Mouse (Mus musculus): ENCODE data around the gene Baz2b. TPM values are rescaled to one million over a fixed set of nuclear protein-coding genes. Genes with fewer than 3 reads are reported as not detected.
A peak's percentile ranks its signal among the peaks of the same experiment; 100 is the strongest.

The Baz2b gene
- total RNA-seq, 2 experiments from 2014 or later: 55.3 to 56.7 TPM

DNA sequence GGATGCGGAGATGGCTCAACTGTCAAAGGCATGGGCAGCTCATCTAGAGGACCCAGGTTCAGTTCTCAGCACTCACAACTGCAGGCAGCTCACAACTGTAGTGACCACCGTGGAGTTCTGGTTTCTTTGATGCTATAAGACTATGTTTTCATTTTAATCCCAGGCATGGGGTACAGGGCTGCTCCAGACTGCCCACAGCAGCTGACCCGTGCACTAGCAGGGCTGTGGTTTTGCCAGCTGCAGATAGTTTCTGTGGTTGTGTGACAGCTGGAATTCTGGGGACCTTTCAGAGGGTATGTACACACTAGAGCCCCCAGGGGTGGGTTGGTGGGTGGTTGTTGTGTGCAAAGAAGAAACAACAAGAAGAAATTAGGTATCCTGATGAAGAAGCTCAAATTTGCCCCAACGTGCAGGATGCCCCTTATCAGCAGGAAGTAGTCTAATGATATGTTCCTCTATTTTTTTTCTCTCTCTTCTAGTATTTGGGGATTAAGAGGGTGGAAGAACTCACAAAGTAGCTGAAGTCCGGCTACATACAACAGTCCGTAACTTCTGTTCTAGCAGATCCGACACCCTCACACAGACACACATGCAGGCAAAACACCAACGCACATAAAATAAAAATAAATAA is 6.6 kb downstream of the Baz2b start:
- no peak for DNase-seq (ENCODE audit: low spot score in 2 of 2)

DNA sequence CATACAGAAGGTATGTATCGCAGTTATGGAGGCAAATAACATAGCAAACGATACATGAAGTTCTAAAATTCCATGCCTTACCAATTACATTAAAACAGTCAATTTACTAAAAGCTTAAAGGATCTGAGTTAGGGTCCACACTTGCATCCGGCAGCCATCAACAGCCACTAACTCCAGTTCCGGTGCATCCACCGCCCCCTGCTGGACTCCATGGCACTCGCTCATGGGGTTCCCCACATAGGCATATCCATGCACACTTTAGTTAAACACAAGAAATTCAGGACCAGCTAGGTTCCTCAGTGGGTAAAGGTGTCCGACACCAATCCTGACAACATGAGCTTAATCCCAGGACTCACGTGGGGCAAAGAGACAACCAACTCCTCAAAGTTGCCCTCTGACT is 9.0 kb downstream of the Baz2b start:
- DNase-seq (ENCODE audit: low spot score in 2 of 2): peak in 1 of 2 experiments; percentile 37

DNA sequence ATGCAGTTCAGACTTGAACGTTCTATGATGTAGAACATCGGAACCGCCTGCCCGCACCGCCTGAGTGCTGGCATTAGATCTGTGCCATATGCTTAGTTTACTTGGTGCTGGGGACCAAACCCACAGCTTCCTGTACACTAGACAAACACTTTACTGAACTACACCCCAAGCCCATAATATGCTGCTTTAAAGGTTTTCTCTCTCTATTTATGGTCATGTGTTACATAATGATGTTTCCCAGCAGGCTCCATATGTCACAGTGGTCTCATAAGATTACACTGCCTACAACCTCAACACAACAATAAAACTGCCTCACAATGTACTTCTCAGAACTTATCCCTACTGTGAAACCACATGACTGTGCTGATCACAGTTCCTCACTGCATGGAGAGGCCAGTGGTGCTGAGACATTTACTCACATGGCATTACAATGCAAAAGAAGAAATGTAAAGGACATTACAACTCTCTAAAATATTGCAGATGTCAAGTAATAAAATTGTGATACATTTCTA is 9.5 kb downstream of the Baz2b start:
- DNase-seq (ENCODE audit: low spot score in 2 of 2): no peak

GRCm38 (mm10) chr2:60196841-60197240 is 12.8 kb downstream of the Baz2b start:
- DNase-seq (ENCODE audit: low spot score in 2 of 2): no peak

DNA sequence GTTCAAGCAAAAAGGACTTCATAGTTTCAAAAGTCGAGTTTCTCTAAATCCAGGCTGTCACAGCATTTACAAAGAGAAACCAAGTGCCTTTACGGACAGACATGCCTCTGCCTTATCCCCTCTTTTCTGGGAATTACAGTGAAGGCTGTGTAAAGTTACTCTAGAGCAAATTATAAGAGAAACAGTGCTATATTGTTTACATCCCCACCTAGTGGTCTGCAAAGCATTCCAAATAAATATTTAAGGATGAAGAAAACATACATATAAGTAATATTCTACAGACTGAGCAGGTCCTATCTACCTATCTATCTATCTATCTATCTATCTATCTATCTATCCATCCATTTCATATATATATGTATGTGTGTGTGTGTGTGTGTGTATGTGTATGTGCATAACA is 27.9 kb downstream of the Baz2b start:
- DNase-seq (ENCODE audit: low spot score in 2 of 2): no peak

DNA sequence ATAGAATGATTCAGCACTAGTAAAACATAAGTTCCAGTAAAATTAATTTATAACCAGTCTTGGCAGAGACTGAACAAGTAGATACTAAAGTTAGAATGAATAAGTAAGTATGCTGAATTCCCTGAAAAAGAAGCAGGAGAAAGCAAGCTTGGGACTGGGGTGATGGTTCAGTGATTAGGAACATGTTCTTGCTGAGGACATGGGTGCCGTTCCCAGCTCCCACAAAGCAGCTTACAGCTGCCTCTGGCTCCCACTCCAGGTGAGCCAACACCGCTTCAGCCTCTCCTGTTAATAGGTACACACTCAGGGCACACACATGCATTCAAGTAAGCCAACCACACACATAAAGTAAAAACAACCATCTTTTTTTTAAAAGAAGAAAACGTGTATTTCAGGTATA is 32.1 kb downstream of the Baz2b start:
- no peak for DNase-seq (ENCODE audit: low spot score in 2 of 2)

GRCm38 (mm10) chr2:60176087-60176486 is 33.6 kb downstream of the Baz2b start:
- DNase-seq (ENCODE audit: low spot score in 2 of 2): no peak

- DNase-seq (ENCODE audit: low spot score in 2 of 2): no peak
Measured at GRCm38 (mm10) chr2:60175078-60175477, 34.6 kb downstream of the Baz2b start.

GRCm38 (mm10) chr2:60173595-60173994 is 36.0 kb downstream of the Baz2b start:
- DNase-seq (ENCODE audit: low spot score in 2 of 2): no peak

DNA sequence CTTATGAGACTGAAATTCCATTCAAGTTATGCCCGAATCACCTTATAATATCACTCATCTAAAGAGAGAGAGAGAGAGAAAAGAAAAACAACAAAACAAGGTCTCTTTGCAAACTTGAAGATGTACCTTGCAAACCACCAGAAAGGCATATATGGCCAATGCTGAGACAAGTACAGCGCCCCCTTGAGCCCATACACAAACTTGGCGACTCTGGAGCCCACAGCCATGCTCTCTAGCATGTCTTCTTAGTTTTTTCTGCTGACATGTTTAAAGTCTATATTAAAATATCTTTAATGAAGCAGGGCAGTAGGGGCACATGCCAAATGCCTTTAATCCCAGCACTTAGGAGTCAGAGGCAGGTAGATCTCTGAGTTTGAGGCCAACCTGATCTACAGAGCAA is 36.4 kb downstream of the Baz2b start:
- no peak for DNase-seq (ENCODE audit: low spot score in 2 of 2)

DNA sequence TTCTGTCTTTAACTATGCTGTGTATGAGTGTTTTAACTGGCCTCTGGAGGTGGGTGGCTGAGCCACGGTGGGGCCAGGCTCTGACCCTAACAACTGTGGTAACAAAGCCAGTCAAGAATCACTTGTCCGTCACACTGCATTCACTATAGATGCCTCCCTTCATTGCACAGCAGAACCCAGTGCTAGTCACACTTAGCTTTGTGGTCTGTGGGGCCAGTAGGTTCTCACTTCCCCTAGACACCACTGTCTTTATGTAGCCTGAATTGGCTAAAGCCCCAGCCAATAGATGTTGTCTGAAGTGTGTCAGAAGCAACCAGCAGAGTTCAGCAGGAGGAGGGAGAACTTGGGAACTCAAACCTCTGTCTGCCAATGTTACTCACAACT is 37.1 kb downstream of the Baz2b start:
- DNase-seq (ENCODE audit: low spot score in 2 of 2): no peak

DNA sequence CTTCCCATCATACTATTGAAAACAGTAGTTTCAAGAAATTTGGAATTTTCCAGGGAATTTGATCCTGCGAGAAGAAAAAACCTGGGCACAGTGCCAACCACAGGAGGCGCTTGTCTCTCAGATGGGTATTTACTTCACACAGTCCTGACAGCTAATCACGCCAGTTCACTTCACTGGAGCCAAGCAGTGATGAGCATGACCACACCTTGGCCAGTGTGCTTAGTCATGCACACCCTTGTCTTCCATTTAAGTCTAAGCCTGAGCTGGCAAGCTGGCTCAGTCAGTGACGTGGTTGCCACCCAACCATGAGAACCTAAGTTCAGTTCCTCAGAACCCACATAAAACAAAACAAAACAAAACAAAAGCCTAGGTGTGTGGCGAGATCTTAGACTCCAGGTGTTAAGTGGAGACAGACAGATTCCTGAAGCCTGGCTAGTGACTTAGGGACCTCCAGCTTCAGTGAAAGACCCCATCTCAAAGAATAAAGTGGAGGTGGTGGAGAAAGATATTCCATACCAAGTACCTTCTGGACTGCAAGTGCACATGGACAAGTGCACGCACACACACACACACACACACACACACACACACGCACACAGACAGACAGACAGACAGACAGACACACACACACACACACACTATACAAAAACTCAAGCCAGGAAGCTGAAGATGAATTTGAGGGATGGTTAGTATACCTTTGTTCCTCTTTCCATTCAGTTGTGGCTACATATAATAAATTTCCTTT is 37.7 kb downstream of the Baz2b start:
- DNase-seq (ENCODE audit: low spot score in 2 of 2): no peak

DNA sequence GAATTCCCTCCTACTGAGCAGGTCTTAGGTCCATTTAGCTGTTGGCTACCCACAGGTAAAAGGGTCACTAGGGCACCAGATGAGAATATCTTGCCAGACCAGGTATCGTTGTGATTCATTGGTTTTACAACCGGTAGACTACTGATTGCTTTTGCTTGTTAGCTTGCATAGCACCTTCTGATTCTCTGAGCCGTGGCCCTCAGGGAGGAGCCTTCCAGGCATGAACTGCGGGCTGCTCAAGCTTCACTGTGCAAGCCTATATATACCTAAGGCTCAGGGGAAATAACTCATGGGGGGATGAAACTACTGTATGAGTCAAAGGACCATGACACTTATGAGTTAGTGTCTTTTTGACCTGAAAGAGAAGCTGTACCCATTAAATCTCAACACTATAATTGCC is 42.8 kb downstream of the Baz2b start:
- no peak for DNase-seq (ENCODE audit: low spot score in 2 of 2)

DNA sequence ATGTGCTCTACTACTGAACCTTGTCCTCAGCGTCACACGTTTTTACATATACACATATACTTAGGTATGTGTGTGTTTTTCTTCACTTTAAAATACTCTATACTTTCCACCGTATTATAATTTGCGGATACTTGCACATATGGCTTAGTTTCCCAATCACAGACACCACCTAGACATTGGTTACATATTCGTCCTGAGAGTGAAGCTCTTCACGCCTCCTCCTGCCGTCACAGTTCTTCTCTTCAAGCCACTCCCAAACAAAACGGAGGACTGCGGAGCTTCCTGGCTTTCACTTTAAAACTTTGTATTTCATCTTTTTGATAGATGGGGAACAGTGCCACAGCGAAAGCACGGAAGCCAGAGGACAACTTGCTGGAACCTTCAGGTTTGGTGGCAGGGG is 44.0 kb downstream of the Baz2b start:
- no peak for DNase-seq (ENCODE audit: low spot score in 2 of 2)

DNA sequence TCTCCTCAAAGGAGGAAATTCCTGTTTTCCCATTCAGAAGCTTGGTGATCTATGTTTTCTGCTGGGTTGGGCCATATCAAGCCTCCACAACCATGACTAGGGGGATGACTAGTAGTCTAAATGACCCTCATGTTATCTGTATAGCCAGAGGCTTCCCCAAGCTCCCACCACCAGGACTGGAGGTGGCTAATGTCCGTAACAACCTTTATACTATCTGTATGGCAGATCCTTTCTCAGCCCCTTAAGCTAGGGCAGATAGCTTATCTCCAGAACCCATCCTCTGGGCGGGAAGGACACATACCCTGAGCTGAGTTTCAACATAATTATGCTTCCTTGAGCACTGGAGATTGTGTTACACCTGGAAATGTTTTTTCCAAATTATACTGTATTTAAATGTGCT is 45.9 kb downstream of the Baz2b start:
- no peak for DNase-seq (ENCODE audit: low spot score in 2 of 2)

GRCm38 (mm10) chr2:60152481-60152880 is 57.2 kb downstream of the Baz2b start:
- no peak for DNase-seq (ENCODE audit: low spot score in 2 of 2)

GRCm38 (mm10) chr2:60148651-60149050 is 61.0 kb downstream of the Baz2b start:
- DNase-seq (ENCODE audit: low spot score in 2 of 2): no peak

- DNase-seq (ENCODE audit: low spot score in 2 of 2): no peak
Measured at GRCm38 (mm10) chr2:60147428-60147827, 62.2 kb downstream of the Baz2b start.

DNA sequence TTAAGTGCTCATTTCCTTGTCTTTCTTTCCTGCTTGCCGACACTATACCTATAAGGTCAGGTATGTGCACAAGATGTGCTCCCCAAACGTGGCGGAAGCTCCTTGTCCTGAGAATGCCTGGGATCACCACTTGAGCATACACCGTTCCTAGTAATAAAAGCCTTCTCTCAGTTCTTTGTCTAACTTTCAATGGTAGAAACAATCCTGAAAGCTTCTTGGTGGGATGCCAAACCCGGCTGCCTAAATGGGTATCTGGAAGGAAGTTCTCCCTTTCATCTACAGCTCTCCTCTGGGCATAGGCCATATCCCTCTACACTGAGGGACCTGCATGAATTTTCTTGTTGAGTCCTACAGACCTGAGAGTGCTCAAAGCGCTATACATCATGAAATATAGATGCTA is 63.9 kb downstream of the Baz2b start:
- DNase-seq (ENCODE audit: low spot score in 2 of 2): no peak

GRCm38 (mm10) chr2:60143383-60143782 is 66.3 kb downstream of the Baz2b start:
- no peak for DNase-seq (ENCODE audit: low spot score in 2 of 2)

DNA sequence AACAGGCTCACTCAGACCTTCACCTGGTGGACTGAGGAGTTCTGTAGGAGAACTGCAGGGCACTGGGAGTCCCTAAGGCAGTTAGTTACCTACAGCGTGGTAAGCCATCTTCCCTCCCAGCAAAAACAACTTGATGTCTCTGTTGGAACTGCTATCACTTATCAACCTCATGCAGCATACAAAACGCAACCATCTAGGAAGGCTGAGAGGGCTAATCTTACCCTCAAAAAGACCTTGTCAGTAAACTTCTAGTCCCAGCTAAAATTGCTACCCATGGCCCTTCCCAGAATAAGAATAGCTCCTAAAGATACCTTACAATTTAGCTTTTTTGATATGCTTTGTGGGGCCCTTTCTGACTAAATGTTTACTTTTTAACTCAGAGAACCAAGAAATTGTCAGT is 67.4 kb downstream of the Baz2b start:
- DNase-seq (ENCODE audit: low spot score in 2 of 2): no peak

DNA sequence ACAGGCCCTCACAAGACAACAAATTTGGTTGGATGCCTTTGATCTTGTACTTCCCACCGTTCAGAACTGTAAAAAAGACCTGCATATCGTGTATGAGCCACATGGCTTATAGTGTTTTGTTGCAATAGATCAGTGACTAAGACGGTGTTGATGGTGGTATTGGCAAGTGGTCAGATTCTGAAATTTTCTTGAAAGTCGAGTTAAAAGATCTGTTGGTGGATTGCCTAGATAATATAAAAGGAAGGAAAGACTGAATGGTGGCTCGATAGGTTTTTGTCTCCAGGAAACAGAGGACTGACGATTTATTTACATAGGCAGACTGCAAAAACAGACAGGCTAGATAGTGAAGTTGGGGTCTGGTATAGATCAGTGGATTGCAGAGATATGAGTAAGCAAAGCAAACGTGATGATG is 70.9 kb downstream of the Baz2b start:
- DNase-seq (ENCODE audit: low spot score in 2 of 2): no peak

DNA sequence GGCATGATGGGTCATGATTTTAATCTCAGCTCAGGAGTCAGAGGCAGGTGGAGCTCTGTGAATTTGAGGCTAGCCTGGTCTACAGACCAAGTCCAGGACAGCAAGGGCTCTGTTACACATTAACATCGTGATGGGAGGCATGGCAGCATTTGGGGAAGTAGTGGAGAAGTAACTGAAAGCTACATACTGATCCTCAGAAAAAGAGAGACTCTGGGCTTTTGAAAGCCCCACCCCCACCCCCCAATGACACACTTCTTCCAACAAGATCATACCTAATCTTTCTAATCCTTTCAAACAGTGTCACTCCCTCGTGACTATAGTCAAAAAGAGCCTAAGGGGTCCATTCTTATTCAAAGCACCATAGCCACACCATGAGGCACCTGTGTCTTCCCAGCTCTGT is 73.8 kb downstream of the Baz2b start:
- no peak for DNase-seq (ENCODE audit: low spot score in 2 of 2)
